Mouse (Mus musculus) liver, embryonic 12.5 days (tissue): ENCODE measurements around the gene Cars. TPM values are rescaled to one million over a fixed set of nuclear protein-coding genes. Genes with fewer than 3 reads are reported as not detected.
A peak's percentile ranks its signal among the peaks of the same experiment; 100 is the strongest.

Experiments
- ATAC-seq: fragments of 200-750 bp; cut with Nextera tagmentation; 2 replicates; pipeline ENCODE4 v1.8.0; 2017; ENCODE audit warnings: moderate number of reproducible peaks, mild to moderate bottlenecking, moderate library complexity
- H3K27ac ChIP-seq: fragments of 300-500 bp; sonication (generic); 2 replicates; pipeline ENCODE4 v1.5.1; 2016; ENCODE audit warnings: mild to moderate bottlenecking
- H3K27me3 ChIP-seq: fragments of 300-500 bp; sonication (generic); replicated peaks from 2 replicates; pipeline ENCODE4 v1.6.1; 2016; ENCODE audit warnings: mild to moderate bottlenecking, moderate library complexity
- H3K36me3 ChIP-seq: fragments of 300-500 bp; sonication (generic); 2 replicates; pipeline ENCODE4 v1.6.1; 2016; ENCODE audit warnings: mild to moderate bottlenecking, moderate library complexity
- H3K4me1 ChIP-seq: fragments of 300-500 bp; sonication (generic); 2 replicates; pipeline ENCODE4 v1.6.1; 2016
- H3K4me2 ChIP-seq: fragments of 300-500 bp; sonication (generic); 2 replicates; pipeline ENCODE4 v1.6.1; 2016; ENCODE audit warnings: mild to moderate bottlenecking, moderate library complexity
- H3K4me3 ChIP-seq: fragments of 300-500 bp; sonication (generic); 2 replicates; pipeline ENCODE4 v1.5.1; 2016; ENCODE audit warnings: mild to moderate bottlenecking, moderate library complexity
- H3K9ac ChIP-seq: fragments of 300-500 bp; sonication (generic); 2 replicates; pipeline ENCODE4 v1.6.1; 2016; ENCODE audit warnings: mild to moderate bottlenecking, moderate library complexity
- H3K9me3 ChIP-seq: fragments of 300-500 bp; sonication (generic); replicated peaks from 2 replicates; pipeline ENCODE4 v1.6.1; 2016; ENCODE audit warnings: mild to moderate bottlenecking, moderate library complexity
- WGBS: fragments of 180-500 bp; shearing (Covaris S2); methylation state at CpG from one replicate; pipeline ENCODE4 v1.1.7; 2016; ENCODE audit not compliant: insufficient replicate concordance; 5-methylcytosine and 5-hydroxymethylcytosine counted together
- polyA plus RNA-seq: library from polyadenylated mRNA; unstranded; fragments of >200 nt; fragmentation: Nextera tagmentation; extraction: Ambion mirVana; gene quantifications from 2 replicates; pipeline ENCODE4 v1.2.1, GENCODE M21; 2016

The Cars gene
- polyA plus RNA-seq, 1 experiment from 2014 or later = 83.4 TPM

- 53% methylated on average over 1 of the region's 1 CpGs for WGBS
- peaks cover 7% of the 10 kb centered on the region; the same call in 1 of the 2 replicates for H3K27me3 ChIP-seq
- no peak for ATAC-seq
Observed at GRCm38 (mm10) chr7:143620951-143621350, 21.1 kb upstream of the Cars start.

GRCm38 (mm10) chr7:143614404-143615135 lies 14.7 kb upstream of the Cars start:
- WGBS = 36% methylated on average over 9 of the region's 9 CpGs
- Histone ChIP-seq H3K9me3 (no peaks in the 10 kb centered on the region), H3K4me2 (no peak overlapping the region), H3K4me3 (no peak overlapping the region), H3K4me1 (no peaks in the 10 kb centered on the region), H3K27me3 (peaks cover 7% of the 10 kb centered on the region; the same call in 1 of the 2 replicates), H3K27ac (no peak overlapping the region), H3K36me3 (no peaks in the 10 kb centered on the region), H3K9ac (no peak overlapping the region)
- ATAC-seq = no peak

More at GRCm38 (mm10) chr7:143620951-143621350, 21.1 kb upstream of the Cars start:
- no peak overlapping the region for H3K4me2 ChIP-seq
- no peaks in the 10 kb centered on the region for H3K36me3 ChIP-seq
- H3K4me1 ChIP-seq = no peaks in the 10 kb centered on the region
- H3K4me3 ChIP-seq = no peak overlapping the region
- H3K27ac ChIP-seq = no peak overlapping the region
- H3K9ac ChIP-seq = no peak overlapping the region
- no peaks in the 10 kb centered on the region for H3K9me3 ChIP-seq

GRCm38 (mm10) chr7:143612215-143612614 lies 12.3 kb upstream of the Cars start:
- no peak overlapping the region for H3K9ac ChIP-seq
- no peak overlapping the region for H3K4me2 ChIP-seq
- H3K27ac ChIP-seq = no peak overlapping the region
- no peaks in the 10 kb centered on the region for H3K36me3 ChIP-seq
- 50% methylated on average over 3 of the region's 3 CpGs for WGBS
- ATAC-seq = no peak
- H3K4me1 ChIP-seq = no peaks in the 10 kb centered on the region
- H3K9me3 ChIP-seq = no peaks in the 10 kb centered on the region
- H3K4me3 ChIP-seq = no peak overlapping the region
- H3K27me3 ChIP-seq = no peaks in the 10 kb centered on the region

- Histone ChIP-seq H3K9ac (no peak overlapping the region), H3K36me3 (no peaks in the 10 kb centered on the region), H3K9me3 (no peaks in the 10 kb centered on the region), H3K4me1 (peaks cover 13% of the 10 kb centered on the region), H3K4me2 (no peak overlapping the region), H3K27ac (no peak overlapping the region), H3K4me3 (no peak overlapping the region), H3K27me3 (no peaks in the 10 kb centered on the region)
- 27% methylated on average over 3 of the region's 3 CpGs for WGBS
- no peak for ATAC-seq
Observed at GRCm38 (mm10) chr7:143605321-143605720, 5.4 kb upstream of the Cars start.

- H3K36me3 ChIP-seq = no peaks in the 10 kb centered on the region
- no peak overlapping the region for H3K9ac ChIP-seq
- H3K27ac ChIP-seq = no peak overlapping the region
- H3K4me1 ChIP-seq = peaks cover 15% of the 10 kb centered on the region
- no peak overlapping the region for H3K4me3 ChIP-seq
- no peak for ATAC-seq
- H3K27me3 ChIP-seq = no peaks in the 10 kb centered on the region
- no peak overlapping the region for H3K4me2 ChIP-seq
- H3K9me3 ChIP-seq = no peaks in the 10 kb centered on the region
- 25% methylated on average over 2 of the region's 2 CpGs for WGBS
Observed at GRCm38 (mm10) chr7:143604889-143605288, 5.0 kb upstream of the Cars start.

GRCm38 (mm10) chr7:143601705-143602104 lies 1.8 kb upstream of the Cars start:
- Histone ChIP-seq H3K4me3 (no peak overlapping the region), H3K27me3 (no peaks in the 10 kb centered on the region), H3K9ac (no peak overlapping the region), H3K9me3 (no peaks in the 10 kb centered on the region), H3K4me2 (no peak overlapping the region), H3K27ac (no peak overlapping the region), H3K36me3 (peaks cover 16% of the 10 kb centered on the region), H3K4me1 (peaks cover 36% of the 10 kb centered on the region)
- 78% methylated on average over 2 of the region's 2 CpGs for WGBS
- no peak for ATAC-seq

GRCm38 (mm10) chr7:143600231-143600740 lies 396 bp upstream of the Cars start:
- WGBS = 6% methylated on average over 13 of the region's 15 CpGs
- H3K9ac ChIP-seq = peak overlapping the region; percentile 98

GRCm38 (mm10) chr7:143594865-143595264 lies 5.0 kb downstream of the Cars start:
- WGBS = 89% methylated on average over 5 of the region's 5 CpGs

More at GRCm38 (mm10) chr7:143600231-143600740, 396 bp upstream of the Cars start:
- ATAC-seq = no peak
- peak overlapping the region; percentile 99 for H3K4me3 ChIP-seq
- no peaks in the 10 kb centered on the region for H3K27me3 ChIP-seq
- peak overlapping the region; percentile 96 for H3K4me2 ChIP-seq
- H3K9me3 ChIP-seq = no peaks in the 10 kb centered on the region
- H3K36me3 ChIP-seq = peaks cover 30% of the 10 kb centered on the region
- H3K4me1 ChIP-seq = peaks cover 44% of the 10 kb centered on the region
- peak overlapping the region; percentile 85 for H3K27ac ChIP-seq

GRCm38 (mm10) chr7:143592255-143592654 lies 7.6 kb downstream of the Cars start:
- ATAC-seq = no peak
- no peaks in the 10 kb centered on the region for H3K27me3 ChIP-seq
- H3K4me3 ChIP-seq = no peak overlapping the region
- WGBS = 86% methylated on average over 10 of the region's 10 CpGs
- no peak overlapping the region for H3K27ac ChIP-seq
- H3K4me2 ChIP-seq = no peak overlapping the region
- peaks cover 98% of the 10 kb centered on the region for H3K36me3 ChIP-seq
- H3K9ac ChIP-seq = no peak overlapping the region
- no peaks in the 10 kb centered on the region for H3K9me3 ChIP-seq
- peaks cover 13% of the 10 kb centered on the region; the same call in 1 of the 2 replicates for H3K4me1 ChIP-seq

More at GRCm38 (mm10) chr7:143594865-143595264, 5.0 kb downstream of the Cars start:
- no peaks in the 10 kb centered on the region for H3K27me3 ChIP-seq
- no peaks in the 10 kb centered on the region for H3K9me3 ChIP-seq
- no peak overlapping the region for H3K4me3 ChIP-seq
- no peak for ATAC-seq
- H3K9ac ChIP-seq = peak overlapping the region; percentile 25; the same call in 1 of the 2 replicates
- no peak overlapping the region for H3K4me2 ChIP-seq
- H3K4me1 ChIP-seq = peaks cover 33% of the 10 kb centered on the region
- no peak overlapping the region for H3K27ac ChIP-seq
- H3K36me3 ChIP-seq = peaks cover 83% of the 10 kb centered on the region

GRCm38 (mm10) chr7:143588006-143588405 lies 11.9 kb downstream of the Cars start:
- peaks cover 100% of the 10 kb centered on the region for H3K36me3 ChIP-seq
- no peaks in the 10 kb centered on the region for H3K27me3 ChIP-seq
- ATAC-seq = no peak
- no peak overlapping the region for H3K4me2 ChIP-seq
- peaks cover 7% of the 10 kb centered on the region; the same call in 1 of the 2 replicates for H3K4me1 ChIP-seq
- no peak overlapping the region for H3K27ac ChIP-seq
- 82% methylated on average over 4 of the region's 4 CpGs for WGBS
- H3K9me3 ChIP-seq = no peaks in the 10 kb centered on the region
- no peak overlapping the region for H3K9ac ChIP-seq
- H3K4me3 ChIP-seq = no peak overlapping the region

- Histone ChIP-seq H3K36me3 (peaks cover 100% of the 10 kb centered on the region), H3K4me2 (no peak overlapping the region), H3K4me1 (peaks cover 7% of the 10 kb centered on the region; the same call in 1 of the 2 replicates), H3K27me3 (no peaks in the 10 kb centered on the region), H3K4me3 (no peak overlapping the region), H3K27ac (no peak overlapping the region), H3K9me3 (no peaks in the 10 kb centered on the region), H3K9ac (no peak overlapping the region)
- ATAC-seq = no peak
- WGBS = 82% methylated on average over 5 of the region's 5 CpGs
Observed at GRCm38 (mm10) chr7:143587586-143587985, 12.3 kb downstream of the Cars start.

- WGBS = 39% methylated on average over 3 of the region's 3 CpGs
- Histone ChIP-seq H3K27ac (no peak overlapping the region), H3K9me3 (no peaks in the 10 kb centered on the region), H3K36me3 (peaks cover 100% of the 10 kb centered on the region), H3K4me3 (no peak overlapping the region), H3K4me2 (no peak overlapping the region), H3K9ac (no peak overlapping the region), H3K4me1 (peaks cover 3% of the 10 kb centered on the region; the same call in 1 of the 2 replicates), H3K27me3 (no peaks in the 10 kb centered on the region)
- ATAC-seq = no peak
Observed at GRCm38 (mm10) chr7:143583956-143584355, 15.9 kb downstream of the Cars start.
